Mouse (Mus musculus) mouse embryonic stem cell (cell line): ENCODE measurements around the gene Tamm41.

ENCODE experiments used
- in situ Hi-C, 2 experiments: fragments of 300-500 bp; cut with MboI; formaldehyde crosslinking; loops; 1 replicate in 1 of 2; 3 replicates in 1 of 2; pipeline ENCODE4 v1.14.3; 2019 to 2020; ENCODE audit warnings: low sequenced_read_pairs in 2 of 2, low pct_unique_long_range_greater_than_20kb in 1 of 2, mixed read lengths in 1 of 2; ENCODE audit not compliant: unreplicated experiment in 1 of 2

Gene Tamm41

GRCm38 (mm10) chr6:115037103-115038094 is at the start of gene Tamm41:
Tamm41 (minus strand) TSS chr6:115037876.
- in situ Hi-C loops: no loop called here

- in situ Hi-C loops: no loop called here
Measured at GRCm38 (mm10) chr6:115085274-115085841, 47.7 kb upstream of the Tamm41 start.

GRCm38 (mm10) chr6:115076781-115077575 is 39.3 kb upstream of the Tamm41 start:
- in situ Hi-C loops: no loop called here

- in situ Hi-C loops: loop anchor here in 1 of 2 experiments (25.0 kb wide), 1 partner anchor 465 kb away; the partner anchor contains the start of gene Tsen2
Measured at GRCm38 (mm10) chr6:115072024-115072423, 34.3 kb upstream of the Tamm41 start.

GRCm38 (mm10) chr6:115065411-115066241 is 27.9 kb upstream of the Tamm41 start:
- in situ Hi-C loops: loop anchor here in 1 of 2 experiments (25.0 kb wide), 1 partner anchor 472 kb away; the partner anchor contains the start of gene Tsen2

GRCm38 (mm10) chr6:115062605-115063350 is 25.1 kb upstream of the Tamm41 start:
- in situ Hi-C loops: loop anchor here in 1 of 2 experiments (25.0 kb wide), 1 partner anchor 475 kb away; the partner anchor contains the start of gene Tsen2

GRCm38 (mm10) chr6:115059227-115059626 is 21.6 kb upstream of the Tamm41 start:
- in situ Hi-C loops: loop anchor here in 1 of 2 experiments (25.0 kb wide), 1 partner anchor 478 kb away; the partner anchor contains the start of gene Tsen2

GRCm38 (mm10) chr6:115056699-115057098 is 19.0 kb upstream of the Tamm41 start:
- in situ Hi-C loops: loop anchor here in 1 of 2 experiments (25.0 kb wide), 1 partner anchor 481 kb away; the partner anchor contains the start of gene Tsen2

GRCm38 (mm10) chr6:115055440-115055839 is 17.8 kb upstream of the Tamm41 start:
- in situ Hi-C loops: loop anchor here in 1 of 2 experiments (25.0 kb wide), 1 partner anchor 482 kb away; the partner anchor contains the start of gene Tsen2

GRCm38 (mm10) chr6:115051586-115052197 is 14.0 kb upstream of the Tamm41 start:
- in situ Hi-C loops: loop anchor here in 1 of 2 experiments (25.0 kb wide), 1 partner anchor 486 kb away; the partner anchor contains the start of gene Tsen2

- in situ Hi-C loops: no loop called here
Measured at GRCm38 (mm10) chr6:115049015-115049414, 11.3 kb upstream of the Tamm41 start.

GRCm38 (mm10) chr6:115047816-115048215 is 10.1 kb upstream of the Tamm41 start:
- in situ Hi-C loops: no loop called here

GRCm38 (mm10) chr6:115046064-115046463 is 8.4 kb upstream of the Tamm41 start:
- in situ Hi-C loops: no loop called here

- in situ Hi-C loops: no loop called here
Measured at GRCm38 (mm10) chr6:115044709-115045108, 7.0 kb upstream of the Tamm41 start.

- in situ Hi-C loops: no loop called here
Measured at GRCm38 (mm10) chr6:115043657-115044500, 6.2 kb upstream of the Tamm41 start.

GRCm38 (mm10) chr6:115042609-115043008 is 4.9 kb upstream of the Tamm41 start:
- in situ Hi-C loops: no loop called here
